Mouse (Mus musculus) frontal cortex, adult (tissue): ENCODE results near the gene Fcnb.

Source experiments
- ATAC-seq: cut with Nextera tagmentation; 2 replicates; pipeline ENCODE4 v1.9.2; 2017; ENCODE audit warnings: mild to moderate bottlenecking, moderate library complexity, mixed read lengths; ENCODE audit not compliant: low TSS enrichment

The Fcnb gene

GRCm38 (mm10) chr2:28032469-28032868 is 52.2 kb downstream of the Fcnb start:
- no peak for ATAC-seq

DNA sequence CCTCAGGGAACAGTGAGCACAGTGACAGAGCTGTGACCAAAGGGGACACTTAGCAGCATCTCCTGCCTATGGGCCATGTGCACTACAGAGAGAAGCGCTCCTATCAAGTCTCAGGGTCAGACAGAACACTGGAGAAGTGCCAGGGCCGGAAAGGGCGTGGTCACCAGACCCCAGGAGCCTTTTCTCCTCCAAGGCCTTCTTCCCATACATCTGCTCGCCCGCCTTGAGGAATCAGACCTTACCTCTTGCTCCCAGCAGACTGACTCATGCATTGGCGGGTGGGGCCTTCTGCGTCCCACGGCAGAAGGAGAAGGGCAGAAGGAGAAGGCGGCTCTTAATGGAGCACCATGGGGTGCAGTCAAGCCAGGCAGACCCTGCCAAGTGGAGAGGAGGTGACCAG is 52.8 kb downstream of the Fcnb start:
- ATAC-seq = no peak
